Mouse (Mus musculus): ENCODE data around the gene Palld.

DNA sequence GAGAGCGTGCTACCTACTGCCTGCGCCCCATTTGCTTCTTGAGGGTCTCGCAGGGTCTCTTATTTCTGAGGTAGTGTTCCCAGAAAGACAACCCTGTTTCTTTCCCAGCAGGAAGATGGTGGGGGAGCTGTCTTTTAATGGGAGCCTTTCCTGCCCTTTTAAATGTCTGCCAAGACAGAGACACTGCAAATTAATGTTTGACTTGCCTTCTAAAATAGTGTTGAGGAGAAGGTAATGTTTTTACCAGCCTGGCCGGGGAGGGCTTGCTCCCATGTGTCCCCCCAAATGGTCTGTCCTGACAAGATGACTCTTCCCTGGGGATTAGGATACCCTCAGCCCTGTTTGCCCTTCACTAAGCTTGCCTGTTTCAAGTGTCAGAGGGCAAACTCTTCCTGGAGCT lies 342.5 kb downstream of the Palld start:
- no peak for TF ChIP-seq TAL1 (IDR thresholded peaks at IDR 0.05; ENCODE audit: low read length)
- no peak for TF ChIP-seq GATA1 (IDR thresholded peaks at IDR 0.05; ENCODE audit: low read length)
